18 mouse cellular contexts compared by ENCODE assay signal in genomic region chr16:5673372-5673960, GRCm38 (mm10).
A peak's percentile ranks its signal among the peaks of the same experiment; 100 is the strongest.
DNase-seq lines count a peak whose midpoint lies in the region; ATAC-seq and TF ChIP-seq lines count a peak whose summit lies in the region.
"Had no signal": no experiment of that assay in that cellular context is flagged by ENCODE, and none has a peak within 500 bp of the region (broad histone marks: within the 10 kb centered on the region; RNA-seq: fewer than 3 reads in every experiment).

No protein-coding gene starts in this region.

- no peaks in the 10 kb centered on the region for H3K36me3 ChIP-seq in hindbrain, embryonic 16.5 days (ENCODE audit: control insufficient read depth, insufficient read depth, low read length)
- H3K36me3 ChIP-seq in hindbrain, embryonic 12.5 days: no peaks in the 10 kb centered on the region
- H3K36me3 ChIP-seq in midbrain, postnatal 0 days (ENCODE audit: insufficient read depth, low read length): no peaks in the 10 kb centered on the region
- H3K36me3 ChIP-seq in midbrain, embryonic 14.5 days (ENCODE audit: control insufficient read depth, insufficient read depth, low read length): no peaks in the 10 kb centered on the region
- H3K36me3 ChIP-seq: G1E; heart, embryonic 13.5 days; limb, embryonic 12.5 days; liver, embryonic 13.5 days; lung, embryonic 15.5 days had no signal

- peaks cover 8% of the 10 kb centered on the region for H3K4me1 ChIP-seq in hindbrain, embryonic 16.5 days (ENCODE audit: control insufficient read depth, insufficient read depth, low read depth, low read length)
- no peaks in the 10 kb centered on the region for H3K4me1 ChIP-seq in hindbrain, embryonic 12.5 days
- peaks cover 3% of the 10 kb centered on the region; the same call in 1 of the 2 replicates for H3K4me1 ChIP-seq in midbrain, postnatal 0 days (ENCODE audit: insufficient read depth, low read length)
- H3K4me1 ChIP-seq in midbrain, embryonic 14.5 days (ENCODE audit: control insufficient read depth, insufficient read depth, low read length): no peaks in the 10 kb centered on the region
- H3K4me1 ChIP-seq: heart, embryonic 13.5 days; limb, embryonic 12.5 days; liver, embryonic 13.5 days; lung, embryonic 15.5 days had no signal

- H3K27me3 ChIP-seq in hindbrain, embryonic 16.5 days (replicated peaks; ENCODE audit: control insufficient read depth, insufficient read depth, low read length): no peaks in the 10 kb centered on the region
- H3K27me3 ChIP-seq in hindbrain, embryonic 12.5 days: no peaks in the 10 kb centered on the region; the same call in 1 of the 2 replicates
- H3K27me3 ChIP-seq in midbrain, postnatal 0 days (ENCODE audit: insufficient read depth, low read length): no peaks in the 10 kb centered on the region
- H3K27me3 ChIP-seq in midbrain, embryonic 14.5 days (ENCODE audit: control insufficient read depth, insufficient read depth, low read length): no peaks in the 10 kb centered on the region
- H3K27me3 ChIP-seq: heart, embryonic 13.5 days; limb, embryonic 12.5 days; liver, embryonic 13.5 days; lung, embryonic 15.5 days had no signal

- H3K4me2 ChIP-seq in hindbrain, embryonic 16.5 days (ENCODE audit: low read length): no peak overlapping the region
- H3K4me2 ChIP-seq in hindbrain, embryonic 12.5 days (replicated peaks): no peak overlapping the region
- H3K4me2 ChIP-seq in midbrain, postnatal 0 days (ENCODE audit: low read depth, low read length, poor library complexity, severe bottlenecking): no peak overlapping the region
- H3K4me2 ChIP-seq in midbrain, embryonic 14.5 days (ENCODE audit: low read length): no peak overlapping the region
- H3K4me2 ChIP-seq: heart, embryonic 13.5 days; limb, embryonic 12.5 days; liver, embryonic 13.5 days; lung, embryonic 15.5 days; midbrain, embryonic 11.5 days had no signal

- no peak overlapping the region for H3K4me3 ChIP-seq in hindbrain, embryonic 16.5 days (ENCODE audit: low read length)
- no peak overlapping the region for H3K4me3 ChIP-seq in hindbrain, embryonic 12.5 days
- no peak overlapping the region for H3K4me3 ChIP-seq in midbrain, postnatal 0 days (ENCODE audit: low read depth, low read length)
- no peak overlapping the region for H3K4me3 ChIP-seq in midbrain, embryonic 14.5 days (replicated peaks; ENCODE audit: low read depth, low read length)
- H3K4me3 ChIP-seq: heart, embryonic 13.5 days; limb, embryonic 12.5 days; liver, embryonic 13.5 days; lung, embryonic 15.5 days had no signal

- no peak overlapping the region for H3K9ac ChIP-seq in hindbrain, embryonic 16.5 days (ENCODE audit: low read depth, low read length)
- H3K9ac ChIP-seq in hindbrain, embryonic 12.5 days: no peak overlapping the region
- no peak overlapping the region for H3K9ac ChIP-seq in midbrain, postnatal 0 days (replicated peaks; ENCODE audit: low read length, poor library complexity, severe bottlenecking)
- H3K9ac ChIP-seq in midbrain, embryonic 14.5 days (replicated peaks; ENCODE audit: low read length): no peak overlapping the region
- H3K9ac ChIP-seq: heart, embryonic 13.5 days; limb, embryonic 12.5 days; liver, embryonic 13.5 days; lung, embryonic 15.5 days had no signal

- ATAC-seq in hindbrain, embryonic 16.5 days: peak; percentile 26; the same call in 1 of the 2 replicates
- no peak for ATAC-seq in hindbrain, embryonic 12.5 days (ENCODE audit: low FRiP score)
- no peak for ATAC-seq in midbrain, postnatal 0 days (ENCODE audit: low FRiP score)
- ATAC-seq in midbrain, embryonic 14.5 days (ENCODE audit: low FRiP score, low TSS enrichment): no peak
- ATAC-seq: activated CD4-positive, CD25-positive, alpha-beta regulatory T cell, adult 4 months had no signal

- peak; percentile 6 to 15 for DNase-seq in cerebellum, postnatal 14 days
- no peak for DNase-seq in cerebellum, adult 11-12 months
- DNase-seq in midbrain, postnatal 0 days (ENCODE audit: low spot score): no peak
- DNase-seq in midbrain, embryonic 14.5 days: no peak
- peak; percentile 38 for DNase-seq in adrenal gland, postnatal 25 days
- DNase-seq in layer of hippocampus, adult 18-20 months (ENCODE audit: low spot score in 2 of 2): no peak
- DNase-seq: kidney, adult 18-20 months; liver, embryonic 13.5 days had no signal

- no peaks in the 10 kb centered on the region for H3K9me3 ChIP-seq in hindbrain, embryonic 16.5 days (ENCODE audit: control insufficient read depth, low read length)
- H3K9me3 ChIP-seq in hindbrain, embryonic 12.5 days (replicated peaks): no peaks in the 10 kb centered on the region
- no peaks in the 10 kb centered on the region for H3K9me3 ChIP-seq in midbrain, postnatal 0 days (ENCODE audit: low read length)
- H3K9me3 ChIP-seq in midbrain, embryonic 14.5 days (ENCODE audit: control insufficient read depth, low read length): no peaks in the 10 kb centered on the region
- H3K9me3 ChIP-seq: heart, embryonic 13.5 days; limb, embryonic 12.5 days; liver, embryonic 13.5 days; lung, embryonic 15.5 days had no signal

- no peak overlapping the region; the same call in 1 of the 2 replicates for H3K27ac ChIP-seq in hindbrain, embryonic 16.5 days (ENCODE audit: low read depth, low read length)
- no peak overlapping the region for H3K27ac ChIP-seq in hindbrain, embryonic 12.5 days
- no peak overlapping the region for H3K27ac ChIP-seq in midbrain, postnatal 0 days (ENCODE audit: low read depth, low read length)
- no peak overlapping the region for H3K27ac ChIP-seq in midbrain, embryonic 14.5 days (replicated peaks; ENCODE audit: low read depth, low read length)
- H3K27ac ChIP-seq: heart, embryonic 13.5 days; limb, embryonic 12.5 days; liver, embryonic 13.5 days; lung, embryonic 15.5 days; macrophage; stomach, postnatal 0 days had no signal

- TF ChIP-seq CTCF in midbrain, postnatal 0 days (IDR thresholded peaks at IDR 0.05): 0 out of 2 replicates have a peak, but pooled peaks have one; percentile 27

- 66% methylated on average over 6 of the region's 6 CpGs for WGBS in hindbrain, embryonic 16.5 days
- WGBS in hindbrain, embryonic 12.5 days: 77% methylated on average over 6 of the region's 6 CpGs
- 73% methylated on average over 6 of the region's 6 CpGs for WGBS in midbrain, postnatal 0 days
- WGBS in midbrain, embryonic 14.5 days: 80% methylated on average over 6 of the region's 6 CpGs

Comparison
In these comparisons a context has a peak if more than half of its experiments do, and no peak if none do; other contexts are left out.
1. DNase-seq: peak in cerebellum, postnatal 14 days (2 of 2) and adrenal gland, postnatal 25 days (single experiment); none in cerebellum, adult 11-12 months (single experiment), midbrain, postnatal 0 days (single experiment), midbrain, embryonic 14.5 days (single experiment) and layer of hippocampus, adult 18-20 months (0 of 2).